Mouse (Mus musculus) liver, embryonic 14.5 days (tissue): ENCODE measurements around the gene Gm10260.

Experiments used
- CTCF ChIP-seq: IDR thresholded peaks from 2 replicates; pipeline ENCODE4 v1.5.1; 2016; ENCODE audit warnings: antibody characterized with exemption, low read depth, control low read depth
- EP300 ChIP-seq: IDR thresholded peaks from 2 replicates; pipeline ENCODE4 v1.6.1; 2016; ENCODE audit warnings: antibody characterized with exemption, low read depth

- TF ChIP-seq CTCF: no peak
- TF ChIP-seq EP300: no peak
Observed at GRCm38 (mm10) chr13:97797462-97797861, 37.0 kb upstream of the Gm10260 start.
